Mouse (Mus musculus): ENCODE results near the gene Ifna6. TPM values are rescaled to one million over a fixed set of nuclear protein-coding genes. Genes with fewer than 3 reads are reported as not detected.

Gene Ifna6
- not detected for polyA plus RNA-seq (2014; fragmentation: Illumina TruSeq; extraction: RNeasy Lipid Tissue Mini Kit (QIAGEN cat#74804))

DNA sequence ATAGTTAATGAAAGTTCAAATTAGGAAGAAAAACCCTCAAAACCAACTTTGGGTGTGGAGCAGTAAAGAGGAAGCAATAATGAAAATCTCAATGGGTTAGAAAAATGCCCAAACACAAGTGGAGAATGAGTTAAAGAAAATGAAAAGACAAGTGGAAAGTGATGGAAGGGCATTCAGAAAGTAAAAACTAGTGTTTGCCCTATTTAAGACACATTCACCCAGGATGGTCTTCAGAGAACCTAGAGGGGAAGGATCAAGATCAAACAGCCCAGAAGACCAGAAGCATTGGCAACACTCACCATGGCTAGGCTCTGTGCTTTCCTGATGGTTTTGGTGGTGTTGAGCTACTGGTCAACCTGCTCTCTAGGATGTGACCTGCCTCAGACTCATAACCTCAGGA, at the start of gene Ifna6:
Ifna6 (plus strand) TSS at position 301 of the 400 bp plus-strand sequence.

GRCm38 (mm10) chr4:88779550-88779949, 47.7 kb upstream of the Ifna6 start, which contains the start of gene Gm13272:
Gene Gm13272 (plus strand): TSS chr4:88779850.

GRCm38 (mm10) chr4:88781831-88782230, 45.4 kb upstream of the Ifna6 start, which contains the start of gene Ifnz:
Gene Ifnz (plus strand): TSS chr4:88782131.

GRCm38 (mm10) chr4:88785409-88785808, 41.8 kb upstream of the Ifna6 start, which contains the start of gene Gm13276:
Gene Gm13276 (plus strand): TSS chr4:88785709.

GRCm38 (mm10) chr4:88788402-88788801, 38.8 kb upstream of the Ifna6 start, which contains the start of gene Gm13277:
Gene Gm13277 (plus strand): TSS chr4:88788632.

DNA sequence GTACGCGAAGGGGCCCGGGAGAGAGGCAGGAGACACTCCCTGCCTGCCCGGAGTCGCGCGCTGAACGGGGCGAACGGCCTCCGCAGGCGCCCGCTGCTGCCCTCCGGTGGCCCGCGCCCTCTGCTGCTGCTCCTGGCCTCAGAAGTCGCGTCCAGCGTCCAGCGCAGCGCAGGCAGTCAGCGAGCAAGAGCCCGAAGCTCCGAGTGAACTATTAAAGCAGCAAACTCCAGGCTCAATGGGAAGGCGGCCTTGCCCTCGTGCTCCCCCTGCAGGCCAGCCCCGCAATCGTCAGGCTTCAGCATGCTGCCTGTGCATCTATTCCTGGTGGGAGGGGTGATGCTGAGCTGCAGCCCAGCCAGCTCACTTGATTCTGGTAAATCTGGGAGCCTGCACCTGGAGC, 36.0 kb upstream of the Ifna6 start, which contains the start of gene Gm13278:
Gm13278 (plus strand) TSS at position 301 of the 400 bp plus-strand sequence.

DNA sequence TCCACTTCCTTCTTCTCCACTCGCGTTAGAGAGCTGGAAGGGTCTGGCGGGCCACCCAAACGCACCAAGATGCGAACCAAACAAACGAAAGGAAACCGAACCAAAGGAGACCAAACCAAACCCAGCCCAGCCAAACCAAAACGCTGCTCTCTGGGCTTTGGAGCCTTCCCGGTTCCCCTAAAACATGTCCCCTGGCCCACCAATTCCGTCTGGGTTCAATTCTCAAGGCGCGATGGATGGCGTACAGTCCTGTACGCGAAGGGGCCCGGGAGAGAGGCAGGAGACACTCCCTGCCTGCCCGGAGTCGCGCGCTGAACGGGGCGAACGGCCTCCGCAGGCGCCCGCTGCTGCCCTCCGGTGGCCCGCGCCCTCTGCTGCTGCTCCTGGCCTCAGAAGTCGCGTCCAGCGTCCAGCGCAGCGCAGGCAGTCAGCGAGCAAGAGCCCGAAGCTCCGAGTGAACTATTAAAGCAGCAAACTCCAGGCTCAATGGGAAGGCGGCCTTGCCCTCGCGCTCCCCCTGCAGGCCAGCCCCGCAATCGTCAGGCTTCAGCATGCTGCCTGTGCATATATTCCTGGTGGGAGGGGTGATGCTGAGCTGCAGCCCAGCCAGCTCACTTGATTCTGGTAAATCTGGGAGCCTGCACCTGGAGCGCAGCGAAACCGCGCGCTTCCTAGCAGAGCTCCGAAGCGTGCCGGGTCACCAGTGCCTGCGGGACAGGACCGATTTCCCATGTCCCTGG, 33.1 kb upstream of the Ifna6 start, which contains the start of gene Gm13275:
Gm13275 (plus strand) TSS at position 552 of the 740 bp plus-strand sequence.

DNA sequence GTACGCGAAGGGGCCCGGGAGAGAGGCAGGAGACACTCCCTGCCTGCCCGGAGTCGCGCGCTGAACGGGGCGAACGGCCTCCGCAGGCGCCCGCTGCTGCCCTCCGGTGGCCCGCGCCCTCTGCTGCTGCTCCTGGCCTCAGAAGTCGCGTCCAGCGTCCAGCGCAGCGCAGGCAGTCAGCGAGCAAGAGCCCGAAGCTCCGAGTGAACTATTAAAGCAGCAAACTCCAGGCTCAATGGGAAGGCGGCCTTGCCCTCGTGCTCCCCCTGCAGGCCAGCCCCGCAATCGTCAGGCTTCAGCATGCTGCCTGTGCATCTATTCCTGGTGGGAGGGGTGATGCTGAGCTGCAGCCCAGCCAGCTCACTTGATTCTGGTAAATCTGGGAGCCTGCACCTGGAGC, 30.1 kb upstream of the Ifna6 start, which contains the start of gene Gm13279:
Gm13279 (plus strand) TSS at position 301 of the 400 bp plus-strand sequence.

DNA sequence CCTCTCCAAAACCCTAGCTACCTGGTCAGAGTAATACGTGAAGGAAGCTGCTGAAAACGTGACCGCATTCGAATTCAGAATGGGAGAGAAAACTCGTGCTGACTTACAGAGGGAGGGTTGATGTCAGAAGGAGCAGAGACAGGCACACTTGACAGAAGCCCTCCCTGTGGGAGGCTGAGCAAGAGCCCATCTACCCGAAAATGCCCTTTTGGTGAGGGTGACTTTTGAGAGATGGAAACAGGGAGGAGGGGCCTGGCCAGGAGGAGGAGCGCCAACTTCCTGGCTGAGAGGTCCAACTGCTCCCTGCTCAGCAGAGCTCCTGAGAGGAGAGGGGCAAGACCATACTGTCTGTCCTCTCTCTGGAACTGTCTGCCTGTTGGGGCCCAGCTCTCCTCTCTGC, 27.9 kb upstream of the Ifna6 start, which contains the start of gene Gm13285:
Gm13285 (plus strand) TSS at position 301 of the 400 bp plus-strand sequence.

DNA sequence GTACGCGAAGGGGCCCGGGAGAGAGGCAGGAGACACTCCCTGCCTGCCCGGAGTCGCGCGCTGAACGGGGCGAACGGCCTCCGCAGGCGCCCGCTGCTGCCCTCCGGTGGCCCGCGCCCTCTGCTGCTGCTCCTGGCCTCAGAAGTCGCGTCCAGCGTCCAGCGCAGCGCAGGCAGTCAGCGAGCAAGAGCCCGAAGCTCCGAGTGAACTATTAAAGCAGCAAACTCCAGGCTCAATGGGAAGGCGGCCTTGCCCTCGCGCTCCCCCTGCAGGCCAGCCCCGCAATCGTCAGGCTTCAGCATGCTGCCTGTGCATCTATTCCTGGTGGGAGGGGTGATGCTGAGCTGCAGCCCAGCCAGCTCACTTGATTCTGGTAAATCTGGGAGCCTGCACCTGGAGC, 24.3 kb upstream of the Ifna6 start, which contains the start of gene Gm13287:
Gm13287 (plus strand) TSS at position 301 of the 400 bp plus-strand sequence.

GRCm38 (mm10) chr4:88805231-88805630, 22.0 kb upstream of the Ifna6 start, which contains the start of gene Gm13288:
Gene Gm13288 (plus strand): TSS chr4:88805531.

GRCm38 (mm10) chr4:88815928-88816327, 11.3 kb upstream of the Ifna6 start, which contains the start of gene Ifna7:
Gene Ifna7 (plus strand): TSS chr4:88816228.

DNA sequence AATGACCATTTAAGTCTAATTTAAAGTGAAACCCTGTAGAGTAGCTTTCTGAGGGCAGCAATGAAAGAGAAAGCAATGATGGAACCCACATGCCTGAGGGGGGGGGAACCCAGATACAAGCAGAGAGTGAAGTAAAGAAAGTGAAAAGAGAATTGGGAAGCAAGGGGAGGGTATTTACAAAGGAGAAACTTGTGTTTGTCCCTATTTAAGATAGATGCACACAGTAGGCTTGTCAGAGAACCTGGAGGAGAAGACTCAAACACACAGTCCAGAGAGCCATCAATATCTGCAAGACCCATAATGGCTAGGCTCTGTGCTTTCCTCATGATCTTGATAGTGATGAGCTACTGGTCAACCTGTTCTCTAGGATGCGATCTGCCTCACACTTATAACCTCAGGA, 7.6 kb upstream of the Ifna6 start, which contains the start of gene Ifna11:
Ifna11 (plus strand) TSS at position 301 of the 400 bp plus-strand sequence.

DNA sequence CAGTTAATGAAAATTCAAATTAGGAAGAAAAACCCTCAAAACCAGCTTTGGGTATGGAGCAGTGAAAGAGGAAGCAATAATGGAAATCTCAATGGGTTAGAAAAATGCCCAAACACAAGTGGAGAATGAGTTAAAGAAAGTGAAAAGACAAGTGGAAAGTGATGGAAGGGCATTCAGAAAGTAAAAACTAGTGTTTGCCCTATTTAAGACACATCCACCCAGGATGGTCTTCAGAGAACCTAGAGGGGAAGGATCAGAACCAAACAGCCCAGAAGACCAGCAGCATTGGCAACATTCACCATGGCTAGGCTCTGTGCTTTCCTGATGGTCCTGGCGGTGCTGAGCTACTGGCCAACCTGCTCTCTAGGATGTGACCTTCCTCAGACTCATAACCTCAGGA, 8.0 kb downstream of the Ifna6 start, which contains the start of gene Ifna5:
Ifna5 (plus strand) TSS at position 301 of the 400 bp plus-strand sequence.

GRCm38 (mm10) chr4:88841438-88841911, 14.3 kb downstream of the Ifna6 start, which contains the start of gene Ifna4:
Gene Ifna4 (plus strand): TSS chr4:88841861.

DNA sequence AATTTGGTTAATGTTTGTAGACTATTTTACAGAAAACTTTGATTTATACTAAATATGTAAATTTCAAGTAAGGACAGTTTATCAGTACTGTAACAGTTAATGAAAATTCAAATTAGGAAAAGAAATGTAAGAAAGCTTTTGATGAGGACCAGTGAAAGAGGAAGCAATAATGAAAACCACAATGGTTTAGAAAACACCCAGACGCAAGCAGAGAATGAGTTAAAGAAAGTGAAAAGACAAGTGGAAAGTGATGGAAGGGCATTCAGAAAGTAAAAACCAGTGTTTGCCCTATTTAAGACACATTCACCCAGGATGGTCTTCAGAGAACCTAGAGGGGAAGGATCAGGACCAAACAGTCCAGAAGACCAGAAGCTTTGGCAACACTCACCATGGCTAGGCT, 22.5 kb downstream of the Ifna6 start, which contains the start of gene Ifna1:
Ifna1 (plus strand) TSS at position 390 of the 400 bp plus-strand sequence.

Other genes starting within 250 kb of the Ifna6 start
- gene Ifna9, start 235.0 kb upstream of the Ifna6 start, polyA plus RNA-seq (2014; fragmentation: Illumina TruSeq; extraction: RNeasy Lipid Tissue Mini Kit (QIAGEN cat#74804)) = not detected
- gene Ifna12, start 224.0 kb upstream of the Ifna6 start, polyA plus RNA-seq (2014; fragmentation: Illumina TruSeq; extraction: RNeasy Lipid Tissue Mini Kit (QIAGEN cat#74804)) = not detected
- 24.0 TPM for gene C87499, start 193.0 kb upstream of the Ifna6 start, polyA plus RNA-seq (2014; fragmentation: Illumina TruSeq; extraction: RNeasy Lipid Tissue Mini Kit (QIAGEN cat#74804))
- gene Ifna13, start 183.0 kb upstream of the Ifna6 start, polyA plus RNA-seq (2014; fragmentation: Illumina TruSeq; extraction: RNeasy Lipid Tissue Mini Kit (QIAGEN cat#74804)) = not detected
- gene Ifna16, start 150.5 kb upstream of the Ifna6 start, polyA plus RNA-seq (2014; fragmentation: Illumina TruSeq; extraction: RNeasy Lipid Tissue Mini Kit (QIAGEN cat#74804)) = not detected
- gene Ifna2, start 143.5 kb upstream of the Ifna6 start, polyA plus RNA-seq (2014; fragmentation: Illumina TruSeq; extraction: RNeasy Lipid Tissue Mini Kit (QIAGEN cat#74804)) = not detected
- gene Ifnab, start 136.1 kb upstream of the Ifna6 start, polyA plus RNA-seq (2014; fragmentation: Illumina TruSeq; extraction: RNeasy Lipid Tissue Mini Kit (QIAGEN cat#74804)) = not detected
- not detected for gene Gm26566, start 105.6 kb upstream of the Ifna6 start, polyA plus RNA-seq (2014; fragmentation: Illumina TruSeq; extraction: RNeasy Lipid Tissue Mini Kit (QIAGEN cat#74804))
- gene Klhl9, start 105.0 kb upstream of the Ifna6 start, polyA plus RNA-seq (2014; fragmentation: Illumina TruSeq; extraction: RNeasy Lipid Tissue Mini Kit (QIAGEN cat#74804)) = 236 TPM
- not detected for gene Gm13271, start 72.5 kb upstream of the Ifna6 start, polyA plus RNA-seq (2014; fragmentation: Illumina TruSeq; extraction: RNeasy Lipid Tissue Mini Kit (QIAGEN cat#74804))
- not detected for gene Gm13283, start 67.3 kb upstream of the Ifna6 start, polyA plus RNA-seq (2014; fragmentation: Illumina TruSeq; extraction: RNeasy Lipid Tissue Mini Kit (QIAGEN cat#74804))
- gene Gm13290, start 53.6 kb upstream of the Ifna6 start, polyA plus RNA-seq (2014; fragmentation: Illumina TruSeq; extraction: RNeasy Lipid Tissue Mini Kit (QIAGEN cat#74804)) = not detected
- not detected for gene Gm13289, start 50.5 kb upstream of the Ifna6 start, polyA plus RNA-seq (2014; fragmentation: Illumina TruSeq; extraction: RNeasy Lipid Tissue Mini Kit (QIAGEN cat#74804))
- not detected for gene Gm13272, start 47.6 kb upstream of the Ifna6 start, polyA plus RNA-seq (2014; fragmentation: Illumina TruSeq; extraction: RNeasy Lipid Tissue Mini Kit (QIAGEN cat#74804))
- not detected for gene Ifnz, start 45.3 kb upstream of the Ifna6 start, polyA plus RNA-seq (2014; fragmentation: Illumina TruSeq; extraction: RNeasy Lipid Tissue Mini Kit (QIAGEN cat#74804))
- gene Gm13276, start 41.7 kb upstream of the Ifna6 start, polyA plus RNA-seq (2014; fragmentation: Illumina TruSeq; extraction: RNeasy Lipid Tissue Mini Kit (QIAGEN cat#74804)) = not detected
- not detected for gene Gm13277, start 38.8 kb upstream of the Ifna6 start, polyA plus RNA-seq (2014; fragmentation: Illumina TruSeq; extraction: RNeasy Lipid Tissue Mini Kit (QIAGEN cat#74804))
- not detected for gene Gm13278, start 35.9 kb upstream of the Ifna6 start, polyA plus RNA-seq (2014; fragmentation: Illumina TruSeq; extraction: RNeasy Lipid Tissue Mini Kit (QIAGEN cat#74804))
- not detected for gene Gm13275, start 32.9 kb upstream of the Ifna6 start, polyA plus RNA-seq (2014; fragmentation: Illumina TruSeq; extraction: RNeasy Lipid Tissue Mini Kit (QIAGEN cat#74804))
- gene Gm13279, start 30.0 kb upstream of the Ifna6 start, polyA plus RNA-seq (2014; fragmentation: Illumina TruSeq; extraction: RNeasy Lipid Tissue Mini Kit (QIAGEN cat#74804)) = not detected
- not detected for gene Gm13285, start 27.8 kb upstream of the Ifna6 start, polyA plus RNA-seq (2014; fragmentation: Illumina TruSeq; extraction: RNeasy Lipid Tissue Mini Kit (QIAGEN cat#74804))
- gene Gm13287, start 24.2 kb upstream of the Ifna6 start, polyA plus RNA-seq (2014; fragmentation: Illumina TruSeq; extraction: RNeasy Lipid Tissue Mini Kit (QIAGEN cat#74804)) = not detected
- not detected for gene Gm13288, start 21.9 kb upstream of the Ifna6 start, polyA plus RNA-seq (2014; fragmentation: Illumina TruSeq; extraction: RNeasy Lipid Tissue Mini Kit (QIAGEN cat#74804))
- not detected for gene Ifna7, start 11.2 kb upstream of the Ifna6 start, polyA plus RNA-seq (2014; fragmentation: Illumina TruSeq; extraction: RNeasy Lipid Tissue Mini Kit (QIAGEN cat#74804))
- not detected for gene Ifna11, start 7.5 kb upstream of the Ifna6 start, polyA plus RNA-seq (2014; fragmentation: Illumina TruSeq; extraction: RNeasy Lipid Tissue Mini Kit (QIAGEN cat#74804))
- gene Ifna5, start 8.1 kb downstream of the Ifna6 start, polyA plus RNA-seq (2014; fragmentation: Illumina TruSeq; extraction: RNeasy Lipid Tissue Mini Kit (QIAGEN cat#74804)) = not detected
- gene Ifna4, start 14.4 kb downstream of the Ifna6 start, polyA plus RNA-seq (2014; fragmentation: Illumina TruSeq; extraction: RNeasy Lipid Tissue Mini Kit (QIAGEN cat#74804)) = not detected
- gene Ifna1, start 22.7 kb downstream of the Ifna6 start, polyA plus RNA-seq (2014; fragmentation: Illumina TruSeq; extraction: RNeasy Lipid Tissue Mini Kit (QIAGEN cat#74804)) = not detected
- not detected for gene Ifne, start 52.8 kb downstream of the Ifna6 start, polyA plus RNA-seq (2014; fragmentation: Illumina TruSeq; extraction: RNeasy Lipid Tissue Mini Kit (QIAGEN cat#74804))

All from ovary, adult 10 weeks (tissue).